Mouse (Mus musculus) heart, postnatal 25 days (tissue): Measurements from ENCODE around the gene Peg12. TPM values are rescaled to one million over a fixed set of nuclear protein-coding genes. Genes with fewer than 3 reads are reported as not detected.

Experiments used
- DNase-seq: peaks from one replicate; pipeline ENCODE4 v3.0.0; 2022; ENCODE audit warnings: low spot score
- intact Hi-C: fragments of 180-260 bp; cut with DNase I; formaldehyde crosslinking; loops from one replicate; pipeline ENCODE4 v1.15.1; 2025
- total RNA-seq, 2 experiments: library from RNA; stranded (reverse); gene quantifications; 2 replicates each; pipeline ENCODE4 v1.2.3; 2021

Gene Peg12
- 1 to 10 TPM; 1.3 to 1.8 TPM for total RNA-seq

GRCm38 (mm10) chr7:62463878-62464755 is at the start of gene Peg12:
Peg12 (minus strand) TSS chr7:62464510.
- intact Hi-C loops, result loop anchor here (5.0 kb wide), 1 partner anchor 42 kb away; the partner anchor contains the start of gene Mkrn3
- DNase-seq, result peak; percentile 46

DNA sequence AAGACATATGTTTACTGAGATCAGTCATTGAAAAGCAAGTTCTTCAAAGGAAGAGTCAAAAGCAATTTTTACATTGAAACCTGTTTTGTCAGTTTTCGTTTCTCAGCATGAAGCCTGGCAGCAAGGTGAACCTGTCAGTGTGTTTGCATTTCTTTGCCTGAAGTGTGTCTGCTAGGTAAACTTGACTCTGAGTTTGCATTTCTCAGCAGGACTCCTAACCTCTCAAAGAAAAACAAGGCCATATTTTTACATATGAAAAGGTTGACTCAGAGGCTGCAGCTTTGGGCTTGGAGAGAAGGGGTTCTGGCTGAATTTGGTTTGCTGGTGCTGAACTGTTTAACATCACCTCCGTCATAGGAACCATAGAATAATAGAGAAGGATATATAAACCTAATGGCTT is 21.8 kb upstream of the Peg12 start:
- no peak for DNase-seq
- intact Hi-C loops, result no loop called here

GRCm38 (mm10) chr7:62463007-62463877 is 1.1 kb downstream of the Peg12 start:
- no peak for DNase-seq
- intact Hi-C loops, result loop anchor here (5.0 kb wide), 1 partner anchor 41 kb away; the partner anchor contains the start of gene Mkrn3

- intact Hi-C loops, result loop anchor here (5.0 kb wide), 1 partner anchor 40 kb away; the partner anchor contains the start of gene Mkrn3
- no peak for DNase-seq
Measured at GRCm38 (mm10) chr7:62462229-62463006, 1.9 kb downstream of the Peg12 start.

DNA sequence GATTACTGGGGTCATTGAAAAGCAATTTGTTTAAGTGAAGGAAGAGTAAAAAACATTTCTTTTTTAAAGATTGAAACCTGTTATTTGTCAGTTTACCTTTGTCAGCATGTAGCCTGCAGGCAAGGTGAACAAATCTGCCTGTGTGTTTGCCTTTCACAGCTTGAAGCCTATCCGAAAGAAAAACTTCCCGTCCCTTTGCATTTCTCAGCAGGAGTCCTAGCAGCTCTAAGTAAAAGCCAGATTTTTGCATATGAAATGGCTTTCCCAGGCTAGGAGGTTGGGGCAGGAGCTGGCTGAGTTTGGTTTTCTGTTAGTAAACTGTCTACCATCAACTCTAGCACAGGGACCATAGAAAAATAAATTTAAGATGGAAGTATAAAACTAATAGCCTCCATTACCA is 12.0 kb downstream of the Peg12 start:
- DNase-seq, result no peak
- intact Hi-C loops, result no loop called here

DNA sequence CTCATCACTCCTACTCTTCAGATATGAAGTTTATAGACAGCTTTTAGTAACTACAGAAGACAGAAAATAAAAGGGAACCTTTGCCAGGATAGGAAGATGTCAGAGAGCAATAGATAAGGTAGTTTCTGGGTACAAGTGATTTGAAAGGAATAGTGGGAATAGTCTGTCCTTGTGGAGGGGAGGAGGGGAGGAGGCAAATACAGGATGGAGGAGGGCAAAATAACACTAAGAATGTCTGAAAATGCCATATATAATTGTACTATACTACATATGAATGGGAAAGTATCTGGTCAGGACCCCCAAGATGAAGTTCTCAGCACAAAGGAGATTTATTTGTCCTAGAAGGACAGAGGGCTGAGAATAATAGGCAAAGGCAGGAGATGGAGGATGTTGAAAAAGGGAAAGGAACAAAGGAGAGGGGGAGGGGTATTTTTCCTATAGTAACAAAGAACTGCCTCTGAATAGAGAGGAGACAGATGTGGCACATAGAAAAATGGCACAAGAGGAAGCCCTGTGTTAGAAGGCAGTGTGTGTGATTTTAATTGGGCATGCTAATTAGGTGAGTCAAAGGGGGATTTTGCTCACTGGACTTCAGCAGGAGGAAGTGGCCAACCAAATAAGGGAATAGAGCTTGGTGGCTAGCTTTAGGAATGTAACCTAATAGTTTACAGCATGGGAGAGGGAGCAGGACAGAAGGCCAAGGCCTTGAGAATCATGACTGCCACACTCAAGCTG is 18.7 kb downstream of the Peg12 start:
- no peak for DNase-seq
- intact Hi-C loops, result no loop called here

DNA sequence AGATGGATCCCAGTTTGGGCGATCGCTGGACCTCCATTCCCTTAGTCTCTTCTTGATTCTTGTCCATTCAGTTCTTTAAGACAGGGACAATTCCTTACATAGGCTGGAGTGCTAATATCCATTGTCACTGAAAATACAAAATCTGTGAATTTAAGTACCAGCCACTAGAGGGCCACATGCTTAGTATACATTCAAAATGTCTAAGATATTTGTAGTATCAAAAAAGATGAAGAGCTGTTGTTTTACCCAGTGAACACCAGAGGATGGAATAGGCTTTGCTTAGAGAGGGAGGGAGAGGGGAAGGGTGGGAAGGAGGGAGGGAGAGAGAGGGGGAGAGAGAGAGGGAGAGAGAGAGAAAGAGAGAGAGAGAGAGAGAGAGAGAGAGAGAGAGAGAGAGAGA is 27.9 kb downstream of the Peg12 start:
- intact Hi-C loops, result no loop called here
- no peak for DNase-seq

- no peak for DNase-seq
- intact Hi-C loops, result no loop called here
Measured at GRCm38 (mm10) chr7:62433243-62433642, 31.1 kb downstream of the Peg12 start.

GRCm38 (mm10) chr7:62428337-62428736 is 36.0 kb downstream of the Peg12 start:
- intact Hi-C loops, result no loop called here
- DNase-seq, result no peak

- DNase-seq, result no peak
- intact Hi-C loops, result loop anchor here (5.0 kb wide), 1 partner anchor 39 kb away; the partner anchor contains the start of gene Peg12
Measured at GRCm38 (mm10) chr7:62423210-62423609, 41.1 kb downstream of the Peg12 start.

GRCm38 (mm10) chr7:62420566-62420965 is 43.7 kb downstream of the Peg12 start:
- intact Hi-C loops, result loop anchor here (5.0 kb wide), 1 partner anchor 42 kb away; the partner anchor contains the start of gene Peg12
- no peak for DNase-seq

GRCm38 (mm10) chr7:62419493-62420360 is 44.6 kb downstream of the Peg12 start, which contains the start of gene Mkrn3:
Mkrn3 (minus strand) TSS chr7:62420139.
- DNase-seq, result peak; percentile 35
- intact Hi-C loops, result loop anchor here (5.0 kb wide), 1 partner anchor 43 kb away; the partner anchor contains the start of gene Peg12

GRCm38 (mm10) chr7:62419105-62419492 is 45.2 kb downstream of the Peg12 start:
- intact Hi-C loops, result no loop called here
- no peak for DNase-seq

DNA sequence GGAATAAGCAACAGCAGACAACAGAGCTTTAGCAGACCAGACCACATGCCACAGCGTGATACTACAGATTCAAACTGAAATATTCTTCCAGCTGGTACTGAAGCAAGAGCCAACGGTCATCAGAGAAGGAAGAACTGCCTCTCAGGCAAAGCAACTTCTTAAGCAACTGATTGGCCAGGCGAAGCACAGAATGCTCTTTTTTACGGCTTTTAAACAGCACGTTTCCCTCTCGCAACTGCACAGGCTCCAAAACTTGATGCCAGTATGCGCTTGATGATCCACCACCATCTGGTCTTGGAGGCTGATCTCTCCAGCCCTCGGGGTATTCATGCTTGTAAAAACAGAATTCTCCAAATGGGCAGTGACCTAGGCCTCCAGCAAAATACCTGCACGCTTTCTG is 46.0 kb downstream of the Peg12 start:
- intact Hi-C loops, result no loop called here
- DNase-seq, result no peak

DNA sequence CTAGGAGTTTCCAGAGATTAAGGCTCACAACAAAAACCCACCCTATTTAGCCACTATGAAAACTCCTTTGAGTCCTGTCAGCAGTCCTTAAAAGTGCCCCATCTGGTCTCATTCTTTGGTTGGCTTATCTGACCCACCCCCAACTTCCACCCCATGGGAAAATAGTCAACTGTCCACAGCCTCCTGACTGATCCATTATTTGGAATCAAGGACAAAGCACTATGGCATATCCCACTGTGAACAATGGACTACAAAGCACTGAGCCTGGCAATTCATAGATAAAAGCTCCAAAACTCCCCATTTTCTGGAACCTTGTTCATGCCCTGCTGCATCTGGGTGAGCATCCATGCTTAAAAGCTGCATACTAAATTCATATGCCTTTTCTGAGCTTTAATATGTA is 48.1 kb downstream of the Peg12 start:
- no peak for DNase-seq
- intact Hi-C loops, result no loop called here

GRCm38 (mm10) chr7:62415222-62415621 is 49.1 kb downstream of the Peg12 start:
- DNase-seq, result no peak
- intact Hi-C loops, result no loop called here
